Mouse (Mus musculus) G1E (cell line): ENCODE measurements around the gene Ltbp4. TPM values are rescaled to one million over a fixed set of nuclear protein-coding genes. Genes with fewer than 3 reads are reported as not detected.
A peak's percentile ranks its signal among the peaks of the same experiment; 100 is the strongest.

Source experiments
- ATAC-seq: 2 replicates; pipeline ENCODE4 v1.8.0; 2016; ENCODE audit warnings: mild to moderate bottlenecking; ENCODE audit not compliant: insufficient number of reproducible peaks, poor library complexity, low FRiP score, severe bottlenecking; ENCODE audit errors: extremely low read depth
- DNase-seq: peaks from one replicate; pipeline ENCODE4 v3.0.0; 2012; ENCODE audit warnings: low spot score
- H3K27me3 ChIP-seq: 2 replicates; pipeline ENCODE4 v1.6.1; 2012; ENCODE audit warnings: mild to moderate bottlenecking, low read length, inconsistent platforms; ENCODE audit not compliant: insufficient read depth
- H3K36me3 ChIP-seq: replicated peaks from 2 replicates; pipeline ENCODE3; 2012; ENCODE audit warnings: mild to moderate bottlenecking, inconsistent platforms
- H3K4me1 ChIP-seq: 2 replicates; pipeline ENCODE4 v1.6.1; 2012; ENCODE audit warnings: low read depth, low read length, inconsistent platforms, mixed read lengths; ENCODE audit not compliant: insufficient read depth
- H3K4me3 ChIP-seq: 2 replicates; pipeline ENCODE4 v1.5.1; 2012; ENCODE audit warnings: low read depth, mild to moderate bottlenecking, inconsistent platforms, low read length, moderate library complexity, mixed read lengths
- H3K9me3 ChIP-seq: replicated peaks from 2 replicates; pipeline ENCODE4 v1.6.1; 2012; ENCODE audit warnings: inconsistent platforms
- CTCF ChIP-seq: IDR thresholded peaks from 2 replicates; pipeline ENCODE4 v1.5.1; 2012; ENCODE audit warnings: low read depth, low read length, inconsistent platforms, mixed read lengths
- GATA1 ChIP-seq: IDR thresholded peaks from 2 replicates; pipeline ENCODE4 v1.6.1; 2012; ENCODE audit warnings: borderline replicate concordance, low read length, inconsistent platforms, mixed read lengths
- GATA2 ChIP-seq: IDR thresholded peaks from 2 replicates; pipeline ENCODE4 v1.6.1; 2012; ENCODE audit warnings: low read depth, low read length, inconsistent platforms, borderline replicate concordance
- POLR2AphosphoS5 ChIP-seq: IDR thresholded peaks from 2 replicates; pipeline ENCODE4 v1.6.1; 2012; ENCODE audit warnings: low read depth, low read length, inconsistent platforms; ENCODE audit not compliant: insufficient replicate concordance
- TAL1 ChIP-seq: conservative IDR thresholded peaks from 2 replicates; pipeline ENCODE4 v1.6.1; 2012; ENCODE audit warnings: low read depth, low read length, inconsistent platforms, mixed read lengths
- polyA plus RNA-seq: library from polyadenylated mRNA; stranded (reverse); fragments of >175 nt; gene quantifications from 2 replicates; pipeline ENCODE4 v1.2.3, GENCODE M21; 2012
- total RNA-seq, 2 experiments: library from RNA; stranded (forward) in 1 of 2; stranded (reverse) in 1 of 2; fragments of 200-1000 nt in 1 of 2; fragments of >200 nt in 1 of 2; fragmentation: Nextera tagmentation in 1 of 2; gene quantifications; 2 replicates each; pipeline ENCODE4 v1.2.3; 2014 to 2017

Ltbp4 gene
- total and polyA plus RNA-seq, 3 experiments: 0.16 to 9.1 (median 1.0) TPM

DNA sequence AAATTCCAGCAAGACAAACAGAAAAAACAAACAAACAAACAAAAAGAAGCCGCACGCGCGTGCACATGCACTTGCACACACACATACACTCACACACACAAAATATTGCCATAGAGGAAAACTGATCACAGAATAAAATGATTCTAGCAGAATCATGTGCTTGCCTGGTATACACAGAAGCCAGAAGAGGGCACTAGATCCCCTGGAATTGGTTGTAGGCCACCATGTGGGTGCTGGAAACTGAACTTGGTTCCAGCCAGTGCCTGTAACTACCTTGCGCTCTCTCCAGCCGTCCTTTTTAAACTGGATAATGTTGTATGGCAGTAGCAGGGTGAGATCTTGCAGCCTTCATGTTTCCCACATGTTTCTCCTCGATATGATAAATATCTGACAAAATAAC is 48.8 kb downstream of the Ltbp4 start:
- peaks cover 25% of the 10 kb centered on the region for H3K27me3 ChIP-seq

DNA sequence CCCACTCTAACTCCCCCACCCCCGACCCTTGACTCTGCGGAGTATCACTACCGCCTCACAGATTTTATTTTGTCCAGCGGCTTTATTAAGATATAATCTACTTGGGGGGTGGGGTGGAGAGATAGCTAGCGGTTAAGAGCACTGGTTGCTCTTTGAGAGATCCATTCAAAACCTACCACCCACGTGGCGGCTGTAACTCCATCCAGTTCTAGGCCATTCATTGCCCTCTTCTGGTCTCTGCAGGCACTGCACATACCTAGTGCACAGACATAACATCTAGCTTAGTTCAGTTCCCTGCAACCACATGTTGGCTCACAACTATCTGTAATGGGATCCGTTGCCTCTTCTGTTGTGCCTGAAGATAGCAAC is 51.8 kb downstream of the Ltbp4 start:
- H3K4me3 ChIP-seq: no peak overlapping the region
- no peaks in the 10 kb centered on the region for H3K9me3 ChIP-seq
- peak; percentile 34 for DNase-seq
- no peaks in the 10 kb centered on the region for H3K36me3 ChIP-seq
- H3K4me1 ChIP-seq: peaks cover 6% of the 10 kb centered on the region
- H3K27me3 ChIP-seq: peaks cover 30% of the 10 kb centered on the region
- TF ChIP-seq GATA2: no peak
- peak; percentile 31 for TF ChIP-seq CTCF
- peak; percentile 45 for ATAC-seq

More for the DNA sequence above, 48.8 kb downstream of the Ltbp4 start:
- H3K36me3 ChIP-seq: no peaks in the 10 kb centered on the region
- peaks cover 6% of the 10 kb centered on the region; the same call in 1 of the 2 replicates for H3K4me1 ChIP-seq
- DNase-seq (no peak), ATAC-seq (no peak)
- no peak overlapping the region for H3K4me3 ChIP-seq
- no peaks in the 10 kb centered on the region for H3K9me3 ChIP-seq
- no peak for TF ChIP-seq GATA2
- TF ChIP-seq GATA1: no peak
- TF ChIP-seq POLR2AphosphoS5: no peak
- no peak for TF ChIP-seq CTCF
- no peak for TF ChIP-seq TAL1

DNA sequence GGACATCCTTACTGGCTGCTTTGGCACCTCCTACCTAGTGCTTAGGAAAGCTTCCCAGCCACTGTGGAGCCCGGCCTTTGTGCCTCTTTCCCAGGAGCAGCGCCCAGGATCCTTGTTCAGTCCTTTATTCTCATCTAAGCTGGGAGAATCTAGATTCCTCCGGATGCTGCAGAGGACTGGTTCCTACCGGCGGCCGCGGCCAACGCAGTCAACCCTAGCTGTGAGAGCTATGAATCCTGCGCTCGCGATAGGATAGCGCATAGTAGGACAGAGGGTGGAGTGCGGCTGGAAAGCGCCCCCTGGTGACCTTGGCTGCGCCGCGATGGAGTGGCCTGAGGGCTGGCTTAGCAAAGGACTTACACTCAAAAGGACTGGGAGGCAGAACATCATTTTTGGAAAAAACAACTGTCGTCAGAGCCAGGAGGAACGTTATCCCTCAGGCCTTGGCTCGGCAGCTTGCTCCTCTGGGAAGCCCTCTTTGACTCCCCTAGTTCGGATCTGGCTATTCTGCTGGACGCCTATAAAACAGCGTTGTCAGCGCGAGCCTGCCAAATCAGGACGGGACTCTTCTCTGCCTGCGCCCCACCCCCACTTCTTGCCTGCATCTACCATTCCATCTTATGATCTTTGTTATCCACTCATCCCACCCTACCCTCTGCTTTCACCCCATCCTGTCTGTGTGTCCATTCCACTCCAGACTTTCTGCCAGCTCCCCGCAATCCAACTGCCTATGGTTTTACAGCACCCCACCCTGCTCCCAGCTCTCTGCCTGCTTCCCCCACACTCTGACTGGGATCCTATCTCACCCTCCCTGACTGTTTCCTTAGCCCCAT is 52.4 kb downstream of the Ltbp4 start:
- Histone ChIP-seq H3K4me1 (peaks cover 6% of the 10 kb centered on the region), H3K9me3 (no peaks in the 10 kb centered on the region), H3K36me3 (no peaks in the 10 kb centered on the region), H3K27me3 (peaks cover 32% of the 10 kb centered on the region), H3K4me3 (no peak overlapping the region)
- TF ChIP-seq TAL1 (no peak), GATA2 (no peak), GATA1 (no peak)
- ATAC-seq (no peak), DNase-seq (no peak)

DNA sequence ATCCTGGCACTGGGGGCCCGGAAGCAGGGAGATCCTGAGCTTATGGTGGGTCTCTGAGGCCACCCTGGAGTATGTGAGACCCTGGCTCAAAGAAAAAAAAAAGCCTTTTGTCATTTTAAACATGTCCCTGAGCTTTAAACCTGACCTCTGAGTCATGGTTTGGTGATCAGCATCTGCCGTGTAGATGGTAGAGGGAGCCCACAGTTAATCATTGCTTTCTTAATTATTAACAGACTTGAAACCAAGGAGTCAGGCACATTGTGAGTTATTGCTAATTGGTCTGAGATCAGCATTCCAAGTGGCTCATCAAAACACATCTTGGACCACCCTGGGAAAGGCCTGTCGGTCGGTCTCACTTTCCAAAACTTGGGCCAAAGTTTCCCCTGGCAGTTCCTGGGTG is 55.3 kb downstream of the Ltbp4 start:
- Histone ChIP-seq H3K27me3 (peaks cover 32% of the 10 kb centered on the region), H3K4me3 (no peak overlapping the region), H3K9me3 (no peaks in the 10 kb centered on the region), H3K4me1 (peaks cover 6% of the 10 kb centered on the region), H3K36me3 (peaks cover 2% of the 10 kb centered on the region)
- TF ChIP-seq TAL1 (no peak), GATA2 (no peak), POLR2AphosphoS5 (no peak), GATA1 (no peak), CTCF (no peak)
- ATAC-seq (no peak), DNase-seq (no peak)

DNA sequence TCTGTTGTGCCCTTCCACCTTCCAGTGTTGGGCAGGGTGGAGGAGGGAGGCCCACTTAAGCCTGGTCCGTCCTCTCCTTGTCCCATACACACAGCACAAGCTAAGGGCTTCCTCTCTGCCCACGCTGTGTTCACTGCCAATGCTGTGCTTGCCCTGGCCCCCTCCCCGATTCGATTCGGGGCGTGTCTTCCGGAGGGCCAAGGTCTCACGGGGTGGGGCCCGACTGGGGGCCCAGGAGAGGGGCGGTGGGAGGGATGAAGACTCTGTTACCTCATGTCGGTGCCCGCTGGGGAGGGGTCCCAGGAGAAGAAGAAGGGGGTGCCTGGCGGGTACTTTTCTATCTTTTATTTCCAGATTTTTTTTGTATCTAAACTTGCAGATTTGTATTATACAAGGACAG is 55.8 kb downstream of the Ltbp4 start:
- H3K27me3 ChIP-seq: peaks cover 31% of the 10 kb centered on the region
- H3K4me3 ChIP-seq: no peak overlapping the region
- no peaks in the 10 kb centered on the region for H3K9me3 ChIP-seq
- TF ChIP-seq GATA2: no peak
- H3K4me1 ChIP-seq: peaks cover 7% of the 10 kb centered on the region
- H3K36me3 ChIP-seq: peaks cover 2% of the 10 kb centered on the region
- DNase-seq: no peak
- ATAC-seq: no peak

DNA sequence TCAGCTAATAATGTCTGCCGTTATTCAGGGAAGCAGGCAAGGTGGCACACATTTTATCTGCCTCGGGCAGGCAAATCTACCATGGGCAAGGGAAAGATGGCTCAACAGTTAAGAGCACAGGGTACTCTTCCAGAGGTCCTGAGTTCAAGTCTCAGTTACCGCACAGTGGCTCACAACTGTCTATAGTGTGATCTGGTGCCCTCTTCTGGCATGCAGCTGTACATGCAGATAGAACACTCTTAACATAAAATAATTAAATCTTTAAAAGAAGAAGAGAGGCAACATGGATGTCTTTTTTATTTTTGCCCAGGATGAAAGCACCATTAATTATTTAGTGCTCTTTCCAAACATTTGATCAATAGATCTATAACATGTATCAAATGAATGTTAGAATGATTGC is 60.3 kb downstream of the Ltbp4 start:
- H3K4me1 ChIP-seq: peaks cover 14% of the 10 kb centered on the region
- ATAC-seq (no peak), DNase-seq (no peak)
- peaks cover 9% of the 10 kb centered on the region; the same call in 1 of the 2 replicates for H3K27me3 ChIP-seq
- peaks cover 2% of the 10 kb centered on the region for H3K36me3 ChIP-seq
- no peak overlapping the region for H3K4me3 ChIP-seq
- H3K9me3 ChIP-seq: no peaks in the 10 kb centered on the region
- no peak for TF ChIP-seq GATA2
- TF ChIP-seq CTCF: 0 out of 2 replicates have a peak, but pooled peaks have one; percentile 21

DNA sequence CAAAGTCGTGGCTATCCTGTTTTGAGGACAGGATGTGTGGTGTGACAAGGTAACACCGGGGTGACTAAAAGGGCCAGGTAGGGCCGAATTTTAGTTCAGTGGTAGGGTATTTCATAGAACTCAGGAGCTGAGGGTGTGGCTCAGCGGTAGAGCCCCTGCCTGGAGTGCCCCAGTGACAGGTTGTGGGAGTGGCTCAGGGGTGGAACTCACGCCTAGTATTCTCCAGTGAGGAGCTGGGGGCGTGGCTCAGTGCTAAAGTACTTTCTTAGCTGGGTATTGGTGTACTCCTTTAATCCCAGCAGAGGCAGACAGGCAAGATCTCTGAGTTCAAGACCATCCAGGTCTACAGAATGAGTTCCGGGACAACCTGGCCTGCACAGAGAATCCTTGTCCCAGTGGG is 61.5 kb downstream of the Ltbp4 start:
- Histone ChIP-seq H3K4me3 (no peak overlapping the region), H3K9me3 (no peaks in the 10 kb centered on the region), H3K36me3 (peaks cover 2% of the 10 kb centered on the region), H3K27me3 (peaks cover 6% of the 10 kb centered on the region; the same call in 1 of the 2 replicates), H3K4me1 (peaks cover 14% of the 10 kb centered on the region)
- DNase-seq: peak; percentile 31
- no peak; the same call in 1 of the 2 replicates for ATAC-seq
- TF ChIP-seq GATA1: no peak
- TF ChIP-seq GATA2: no peak
- no peak for TF ChIP-seq CTCF
- TF ChIP-seq TAL1: no peak
